Mouse (Mus musculus) spleen, adult 2 months (tissue): ENCODE results near the gene Pcdh15.

Experiments
- CTCF ChIP-seq: fragments of 200-500 bp; IDR thresholded peaks from 2 replicates; pipeline ENCODE4 v1.5.1; 2011; ENCODE audit warnings: mild to moderate bottlenecking, inconsistent platforms; ENCODE audit not compliant: insufficient read depth, insufficient read length, insufficient replicate concordance; ENCODE audit errors: extremely low read depth
- POLR2A ChIP-seq: fragments of 200-500 bp; IDR thresholded peaks from 2 replicates; pipeline ENCODE4 v1.6.1; 2011; ENCODE audit warnings: low read depth, low read length, inconsistent platforms

- no peak for TF ChIP-seq CTCF
- no peak for TF ChIP-seq POLR2A
These were observed at the start of gene Pcdh15 for GRCm38 (mm10) chr10:73098966-73099845.
